Mouse (Mus musculus): ENCODE data around the gene Mctp2. TPM values are rescaled to one million over a fixed set of nuclear protein-coding genes. Genes with fewer than 3 reads are reported as not detected.

The Mctp2 gene
- polyA plus RNA-seq, 1 experiment: 7.1 TPM

DNA sequence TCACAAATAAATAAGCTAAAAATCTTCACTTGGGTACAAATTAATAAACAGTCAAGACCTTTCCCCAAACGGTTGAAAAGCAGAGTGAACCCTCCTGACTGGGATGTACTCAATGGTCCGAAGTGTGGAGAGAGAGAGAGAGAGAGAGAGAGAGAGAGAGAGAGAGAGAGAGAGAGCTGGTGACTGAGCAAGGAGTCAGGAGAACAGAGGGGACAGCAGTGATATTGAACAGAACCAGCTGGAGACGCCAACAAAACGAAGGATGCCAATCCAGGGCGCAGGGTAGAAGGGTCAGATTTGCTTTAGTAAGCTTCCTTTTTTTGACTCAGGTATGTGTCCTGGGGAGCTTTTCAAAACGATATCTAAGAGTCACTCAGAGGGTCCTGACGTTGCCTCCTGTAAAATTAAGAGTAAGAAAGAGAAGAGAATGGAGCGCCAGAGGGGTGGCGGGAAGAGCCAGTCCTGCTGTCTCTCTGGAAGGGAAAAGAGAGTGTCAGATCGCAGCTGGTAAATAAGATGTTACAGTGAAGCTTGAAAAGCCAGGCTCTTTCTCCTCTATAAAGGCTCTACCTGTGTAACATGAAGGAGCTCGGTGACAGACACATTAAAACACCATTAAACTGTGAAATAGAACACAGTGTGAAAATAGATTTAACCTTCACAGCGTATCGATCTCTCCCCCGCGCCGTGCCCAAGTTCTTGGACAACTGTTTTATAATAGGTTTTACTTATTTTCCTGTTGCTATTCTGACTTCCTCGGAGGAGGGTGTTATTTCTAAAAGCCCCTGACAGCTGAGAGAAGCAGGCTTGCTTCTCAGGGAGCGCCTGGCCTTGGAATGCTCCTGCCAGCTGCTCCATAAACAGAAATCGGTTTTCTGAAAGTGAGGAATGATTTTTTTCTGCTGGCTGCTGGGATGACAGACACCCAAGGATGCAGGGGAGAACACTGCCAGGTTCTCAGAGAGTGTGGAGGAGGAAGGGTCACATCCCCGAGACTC is 258.5 kb downstream of the Mctp2 start:
- WGBS: 78% methylated on average over 20 of the region's 20 CpGs
- no peak overlapping the region for H3K4me3 ChIP-seq (replicated peaks; ENCODE audit: control insufficient read depth, low read depth, low read length)
- H3K4me1 ChIP-seq (ENCODE audit: control insufficient read depth, insufficient read depth, low read length): no peaks in the 10 kb centered on the region
- TF ChIP-seq CTCF (IDR thresholded peaks at IDR 0.05; ENCODE audit: control insufficient read depth, insufficient read depth, low read length) (no peak), POLR2A (IDR thresholded peaks at IDR 0.05; ENCODE audit: borderline replicate concordance, control insufficient read depth, low read depth, low read length) (no peak)
- no peak overlapping the region for H3K27ac ChIP-seq (ENCODE audit: control insufficient read depth, insufficient read depth, low read depth, low read length, poor library complexity)

Data from bone marrow, adult 2 months (tissue).